Mouse (Mus musculus) MEL (cell line): ENCODE results near the gene Rsbn1.

Experiments
- CTCF ChIP-seq, 3 experiments: IDR thresholded peaks in 2 of 3; conservative IDR thresholded peaks in 1 of 3; 2 replicates each; pipeline ENCODE4 v1.5.1; 2011 to 2012; ENCODE audit warnings: low read length in 3 of 3, low read depth in 2 of 3, mild to moderate bottlenecking in 2 of 3, improper control_type of control experiment in 1 of 3, inconsistent platforms in 1 of 3, mixed read lengths in 1 of 3, moderate library complexity in 1 of 3; ENCODE audit not compliant: control insufficient read depth in 1 of 3, insufficient read depth in 1 of 3, poor library complexity in 1 of 3, severe bottlenecking in 1 of 3
- EP300 ChIP-seq, 2 experiments: IDR thresholded peaks; 2 replicates each; pipeline ENCODE4 v1.6.1; 2011; ENCODE audit warnings: improper control_type of control experiment in 2 of 2, low read length in 2 of 2, low read depth in 1 of 2, mild to moderate bottlenecking in 1 of 2
- GATA1 ChIP-seq: IDR thresholded peaks from 2 replicates; pipeline ENCODE4 v1.6.1; 2011; ENCODE audit warnings: low read depth, low read length, improper control_type of control experiment
- POLR2A ChIP-seq, 2 experiments: IDR thresholded peaks; 2 replicates each; pipeline ENCODE4 v1.6.1; 2011 to 2012; ENCODE audit warnings: low read length in 2 of 2, mild to moderate bottlenecking in 2 of 2, control low read depth in 1 of 2, improper control_type of control experiment in 1 of 2, low read depth in 1 of 2, moderate library complexity in 1 of 2; ENCODE audit not compliant: control insufficient read depth in 1 of 2, insufficient read depth in 1 of 2, poor library complexity in 1 of 2
- POLR2AphosphoS2 ChIP-seq: IDR thresholded peaks from 2 replicates; pipeline ENCODE4 v1.6.1; 2011; ENCODE audit warnings: low read length, improper control_type of control experiment
- ZNF384 ChIP-seq: IDR thresholded peaks from 2 replicates; pipeline ENCODE4 v1.6.1; 2012; ENCODE audit warnings: low read depth, mild to moderate bottlenecking, inconsistent platforms, low read length, improper control_type of control experiment

DNA sequence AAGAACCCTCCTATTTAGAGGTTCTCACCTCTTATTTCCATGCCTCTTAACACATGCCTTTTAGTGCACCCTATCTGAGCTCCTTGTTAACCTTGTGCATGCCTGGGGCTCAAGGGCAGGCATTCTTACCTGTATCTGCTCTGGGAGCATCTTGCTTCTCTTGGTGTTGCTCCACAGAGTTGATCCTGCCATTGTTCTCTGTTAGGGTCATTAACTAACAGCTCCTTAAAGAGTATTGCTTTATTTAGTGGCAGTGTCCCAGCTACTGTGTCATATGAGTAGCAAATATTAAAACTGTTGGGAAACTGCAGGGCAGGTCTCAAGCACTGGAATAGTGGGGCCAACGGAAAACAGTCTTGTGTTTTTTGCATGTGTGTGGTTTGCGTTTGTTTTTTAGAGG is 57.2 kb downstream of the Rsbn1 start:
- TF ChIP-seq GATA1 (no peak), CTCF (IDR thresholded peaks at IDR 0.05 in 2 of 3, conservative IDR thresholded peaks at IDR 0.05 in 1 of 3; ENCODE audit: control insufficient read depth in 1 of 3, insufficient read depth in 1 of 3, low read depth in 2 of 3, low read length in 3 of 3, poor library complexity in 1 of 3, severe bottlenecking in 1 of 3) (no peak), POLR2A (IDR thresholded peaks at IDR 0.05; ENCODE audit: control insufficient read depth in 1 of 2, insufficient read depth in 1 of 2, low read depth in 1 of 2, low read length in 2 of 2, poor library complexity in 1 of 2) (no peak), ZNF384 (no peak), POLR2AphosphoS2 (no peak), EP300 (IDR thresholded peaks at IDR 0.05; ENCODE audit: low read depth in 1 of 2, low read length in 2 of 2) (no peak)
